Mouse (Mus musculus): Measurements from ENCODE around the gene Alk. TPM values are rescaled to one million over a fixed set of nuclear protein-coding genes. Genes with fewer than 3 reads are reported as not detected.
"Not testable (repeated sequence)": the region's sequence is repeated elsewhere in the genome, so short reads cannot be mapped to it uniquely, and the experiment has no call there.

Gene Alk
- polyA plus RNA-seq, 1 experiment from 2014 or later = 2.2 TPM

DNA sequence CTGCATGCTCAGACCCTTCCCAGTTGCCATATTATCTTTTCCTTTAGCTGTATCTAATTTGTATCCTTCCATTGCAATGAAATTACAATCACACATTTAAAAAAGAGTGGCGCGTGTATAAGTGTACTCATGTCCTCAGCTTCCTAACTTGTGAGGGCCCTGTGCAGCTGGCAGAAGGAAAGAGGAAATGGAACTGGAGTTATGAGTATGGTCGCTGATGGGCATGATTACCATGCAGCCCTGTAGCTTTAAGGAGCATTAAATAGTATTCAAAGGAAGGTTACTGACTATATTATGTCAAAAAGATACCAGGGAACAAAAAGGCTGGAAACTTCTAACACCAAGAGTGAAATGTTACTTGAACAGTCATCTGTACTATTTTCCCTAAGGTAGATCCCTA is 79.6 kb downstream of the Alk start:
- H3K9ac ChIP-seq = no peak overlapping the region
- H3K4me1 ChIP-seq = no peaks in the 10 kb centered on the region
- H3K4me3 ChIP-seq = no peak overlapping the region
- ATAC-seq (ENCODE audit: low FRiP score, low read depth) = no peak
- no peaks in the 10 kb centered on the region for H3K36me3 ChIP-seq
- H3K27ac ChIP-seq = no peak overlapping the region
- no peak overlapping the region for H3K4me2 ChIP-seq (replicated peaks)
- no peaks in the 10 kb centered on the region for H3K27me3 ChIP-seq (replicated peaks)
- H3K9me3 ChIP-seq = no peaks in the 10 kb centered on the region
- 93% methylated on average over 3 of the region's 3 CpGs for WGBS

DNA sequence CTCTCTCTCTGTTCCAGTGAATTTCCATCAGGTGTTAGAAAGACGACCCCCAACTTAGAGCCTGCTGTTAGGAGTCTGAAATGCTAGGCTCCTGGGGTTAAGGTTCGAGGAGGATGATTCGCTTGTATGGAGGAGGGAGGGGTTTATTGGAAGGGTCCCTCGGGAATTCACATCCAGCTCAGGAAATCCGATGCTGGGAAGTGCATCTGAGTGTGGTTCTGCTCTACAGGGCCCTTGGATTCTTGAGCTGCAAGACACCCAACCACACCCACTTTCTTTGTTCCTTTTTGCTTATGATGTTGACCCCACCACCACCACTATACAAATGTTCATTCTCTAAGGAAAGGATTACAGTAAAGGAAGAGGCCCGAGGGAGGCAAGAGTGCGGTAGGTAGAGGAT is 81.4 kb downstream of the Alk start:
- Histone ChIP-seq H3K27ac (no peak overlapping the region), H3K9me3 (no peaks in the 10 kb centered on the region), H3K27me3 (replicated peaks) (no peaks in the 10 kb centered on the region), H3K4me2 (replicated peaks) (no peak overlapping the region), H3K9ac (no peak overlapping the region), H3K4me1 (no peaks in the 10 kb centered on the region), H3K4me3 (no peak overlapping the region), H3K36me3 (no peaks in the 10 kb centered on the region)
- WGBS = 52% methylated on average over 7 of the region's 7 CpGs
- ATAC-seq (ENCODE audit: low FRiP score, low read depth) = no peak

DNA sequence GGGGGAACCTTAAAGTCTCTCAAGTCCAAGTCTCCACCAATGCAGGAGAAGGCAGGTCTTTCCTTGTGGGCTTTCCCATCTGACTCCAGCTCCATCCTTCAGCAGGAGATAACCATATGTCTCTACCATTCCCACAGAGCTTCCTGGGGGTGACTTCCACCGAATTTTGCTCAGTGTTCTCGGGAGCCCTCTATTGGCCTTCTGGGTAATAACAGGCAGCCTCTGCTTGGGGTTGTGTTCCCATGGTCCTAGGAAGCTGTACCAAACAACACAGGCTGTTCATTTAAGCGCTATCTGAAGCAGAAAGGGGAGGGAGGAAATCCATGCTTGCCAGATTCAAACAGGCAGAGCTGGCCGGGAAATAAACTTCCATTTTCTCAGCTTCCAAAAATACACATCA is 82.0 kb downstream of the Alk start:
- no peak overlapping the region for H3K4me3 ChIP-seq
- no peak overlapping the region for H3K27ac ChIP-seq
- no peak overlapping the region for H3K9ac ChIP-seq
- no peak overlapping the region for H3K4me2 ChIP-seq (replicated peaks)
- H3K9me3 ChIP-seq = no peaks in the 10 kb centered on the region
- ATAC-seq (ENCODE audit: low FRiP score, low read depth) = 0 out of 2 replicates have a peak, but pooled peaks have one; percentile 48
- no peaks in the 10 kb centered on the region for H3K36me3 ChIP-seq
- 18% methylated on average over 4 of the region's 4 CpGs for WGBS
- H3K4me1 ChIP-seq = no peaks in the 10 kb centered on the region
- H3K27me3 ChIP-seq (replicated peaks) = no peaks in the 10 kb centered on the region

DNA sequence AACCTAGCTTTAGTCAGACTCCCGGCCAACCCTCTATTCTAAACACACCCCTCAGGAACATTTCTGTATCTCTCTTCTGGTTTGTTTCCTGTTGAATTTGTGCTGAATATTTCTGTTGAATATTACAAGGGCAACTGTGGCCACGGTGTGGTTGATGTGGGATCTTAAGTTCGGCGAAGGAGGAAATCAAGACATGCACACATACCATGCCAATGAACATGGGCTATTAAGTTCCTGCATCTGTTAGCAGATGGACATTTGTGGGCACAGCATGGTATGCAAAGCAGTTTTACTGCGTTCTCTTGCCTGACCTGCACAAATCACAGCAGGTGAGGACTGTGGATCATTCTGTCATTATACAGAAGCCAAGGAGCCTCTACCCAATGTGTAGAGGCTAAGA is 83.1 kb downstream of the Alk start:
- Histone ChIP-seq H3K36me3 (no peaks in the 10 kb centered on the region), H3K4me2 (replicated peaks) (no peak overlapping the region), H3K4me3 (no peak overlapping the region), H3K9ac (no peak overlapping the region), H3K27me3 (replicated peaks) (no peaks in the 10 kb centered on the region), H3K27ac (no peak overlapping the region), H3K4me1 (no peaks in the 10 kb centered on the region), H3K9me3 (no peaks in the 10 kb centered on the region)
- 94% methylated on average over 5 of the region's 5 CpGs for WGBS
- ATAC-seq (ENCODE audit: low FRiP score, low read depth) = no peak

DNA sequence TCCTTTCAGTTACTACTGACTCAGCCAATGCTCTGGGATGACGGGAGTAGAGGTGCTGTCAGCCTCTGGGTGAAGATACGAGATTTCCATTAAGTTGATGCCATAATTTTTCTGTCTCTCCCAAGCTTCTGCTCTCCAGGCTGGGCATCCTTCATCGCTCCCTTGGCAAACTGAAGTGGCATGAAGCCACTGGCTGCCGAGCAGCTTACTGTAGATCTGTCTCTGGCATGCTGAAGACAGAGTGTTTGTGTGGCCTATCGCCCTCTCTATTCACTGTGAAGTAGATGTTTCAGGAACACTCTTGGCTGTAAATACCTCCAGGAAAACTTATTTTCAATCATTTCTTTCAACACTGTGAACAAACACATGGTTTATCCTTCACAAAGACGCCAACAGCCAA is 93.7 kb downstream of the Alk start:
- WGBS = 88% methylated on average over 6 of the region's 6 CpGs
- H3K9ac ChIP-seq = no peak overlapping the region
- H3K27me3 ChIP-seq (replicated peaks) = no peaks in the 10 kb centered on the region
- no peaks in the 10 kb centered on the region for H3K36me3 ChIP-seq
- H3K4me1 ChIP-seq = no peaks in the 10 kb centered on the region
- ATAC-seq (ENCODE audit: low FRiP score, low read depth) = no peak
- no peak overlapping the region for H3K27ac ChIP-seq
- no peaks in the 10 kb centered on the region for H3K9me3 ChIP-seq
- no peak overlapping the region for H3K4me2 ChIP-seq (replicated peaks)
- H3K4me3 ChIP-seq = no peak overlapping the region

DNA sequence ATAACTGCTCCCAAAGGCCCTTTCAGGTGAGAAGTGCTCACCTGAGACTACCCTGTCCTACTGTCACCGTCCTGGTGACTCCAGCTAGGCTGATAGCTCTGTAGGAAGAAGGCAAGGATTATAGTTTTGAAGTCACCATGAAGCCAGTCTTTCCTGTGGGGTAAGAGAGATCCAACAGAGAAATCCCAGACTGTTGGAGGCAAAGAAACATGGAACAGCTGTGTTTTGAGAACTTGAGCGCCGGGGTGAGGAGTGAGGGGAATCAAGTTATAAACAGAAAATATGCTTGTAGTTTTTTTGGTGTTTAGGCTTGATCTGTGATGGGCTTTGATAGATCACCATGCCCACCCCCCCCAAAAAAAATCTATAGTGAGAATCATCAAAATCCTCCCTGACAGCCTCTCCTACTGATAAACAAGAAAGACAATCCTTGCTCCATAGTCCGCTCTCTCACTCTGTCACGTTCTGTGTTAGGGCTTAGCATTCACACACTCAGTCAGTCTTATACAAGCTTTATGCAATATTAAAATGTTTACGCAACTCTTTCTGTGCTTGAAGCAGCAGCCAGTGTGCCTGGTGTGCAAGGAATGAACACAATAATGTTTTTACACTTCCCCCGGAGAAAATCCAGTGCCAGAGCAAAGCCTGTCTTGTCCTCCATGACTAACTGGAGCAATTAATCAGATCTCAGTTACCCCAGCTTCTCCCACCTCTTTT is 95.6 kb downstream of the Alk start:
- peaks cover 3% of the 10 kb centered on the region; the same call in 1 of the 2 replicates for H3K4me1 ChIP-seq
- no peaks in the 10 kb centered on the region for H3K27me3 ChIP-seq (replicated peaks)
- 80% methylated on average over 7 of the region's 7 CpGs for WGBS
- H3K36me3 ChIP-seq = no peaks in the 10 kb centered on the region
- no peak overlapping the region for H3K4me3 ChIP-seq
- no peaks in the 10 kb centered on the region for H3K9me3 ChIP-seq
- no peak overlapping the region for H3K27ac ChIP-seq
- no peak overlapping the region for H3K9ac ChIP-seq
- ATAC-seq (ENCODE audit: low FRiP score, low read depth) = no peak
- H3K4me2 ChIP-seq (replicated peaks) = no peak overlapping the region

DNA sequence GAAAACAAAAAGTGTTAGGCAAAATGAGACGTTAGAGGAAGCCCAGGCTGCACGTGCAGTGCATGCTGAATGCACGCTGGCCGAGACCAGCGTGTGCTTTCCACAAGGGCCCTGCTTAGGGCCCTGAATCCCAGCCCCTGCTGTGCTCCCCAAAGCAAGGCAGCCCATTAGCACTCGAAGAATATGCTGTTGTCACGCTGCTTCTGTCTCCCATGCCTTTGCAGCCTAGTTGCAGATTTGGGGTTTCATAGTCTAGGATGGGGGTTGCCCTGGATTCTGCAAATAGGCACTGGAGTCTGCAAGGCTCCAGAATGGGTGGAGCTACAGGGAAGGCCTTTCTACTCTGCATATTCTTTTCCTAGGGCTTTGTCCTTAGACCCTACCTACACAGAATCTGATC is 99.2 kb downstream of the Alk start:
- H3K4me1 ChIP-seq = peaks cover 3% of the 10 kb centered on the region; the same call in 1 of the 2 replicates
- peak; percentile 81 for ATAC-seq (ENCODE audit: low FRiP score, low read depth)
- no peak overlapping the region for H3K27ac ChIP-seq
- H3K9ac ChIP-seq = no peak overlapping the region
- H3K4me3 ChIP-seq = no peak overlapping the region
- H3K36me3 ChIP-seq = no peaks in the 10 kb centered on the region
- WGBS = 27% methylated on average over 7 of the region's 7 CpGs
- no peaks in the 10 kb centered on the region for H3K27me3 ChIP-seq (replicated peaks)
- no peaks in the 10 kb centered on the region for H3K9me3 ChIP-seq
- no peak overlapping the region for H3K4me2 ChIP-seq (replicated peaks)

DNA sequence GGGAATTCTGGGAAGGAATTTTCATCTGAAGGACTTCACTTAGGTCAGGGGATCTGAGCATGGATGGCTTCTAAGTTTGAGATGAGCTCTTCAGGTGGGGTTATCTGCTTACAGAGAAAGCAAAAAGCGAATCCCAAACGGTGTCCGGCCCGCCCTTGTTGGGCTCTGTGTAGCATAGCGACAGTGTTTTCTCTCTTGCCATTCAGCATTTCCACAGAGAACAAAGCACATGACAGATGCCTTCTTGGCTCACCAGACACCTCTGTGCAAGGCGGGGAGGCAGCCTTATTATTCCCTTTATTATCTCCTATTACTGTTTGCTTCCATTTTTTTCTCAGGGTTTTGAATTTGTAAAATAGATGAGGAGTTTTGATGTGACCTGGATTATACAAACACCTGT is 99.8 kb downstream of the Alk start:
- 0 out of 2 replicates have a peak, but pooled peaks have one; percentile 43 for ATAC-seq (ENCODE audit: low FRiP score, low read depth)
- Histone ChIP-seq H3K27me3 (replicated peaks) (no peaks in the 10 kb centered on the region), H3K4me3 (no peak overlapping the region), H3K9ac (no peak overlapping the region), H3K4me2 (replicated peaks) (no peak overlapping the region), H3K9me3 (no peaks in the 10 kb centered on the region), H3K27ac (no peak overlapping the region), H3K4me1 (peaks cover 3% of the 10 kb centered on the region; the same call in 1 of the 2 replicates), H3K36me3 (no peaks in the 10 kb centered on the region)
- 53% methylated on average over 6 of the region's 6 CpGs for WGBS

DNA sequence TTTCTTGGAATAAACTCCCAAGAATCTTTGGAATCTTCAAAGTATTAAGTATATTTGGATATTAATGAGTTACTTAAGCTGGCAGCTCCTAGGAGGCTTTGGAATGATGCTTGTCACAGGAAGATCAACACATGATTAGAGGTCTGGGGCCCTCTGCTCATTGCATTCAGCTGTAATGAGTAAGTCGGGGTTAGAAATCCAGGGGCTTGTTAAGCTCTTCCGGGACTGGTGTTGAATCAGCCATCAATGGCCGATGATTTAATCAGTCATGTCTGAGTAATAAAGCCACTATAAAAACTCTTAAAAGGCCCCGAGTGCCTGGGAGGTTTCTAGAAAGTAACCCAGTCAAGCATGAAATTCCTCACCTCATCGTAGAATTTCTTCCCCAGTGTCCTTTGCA is 109.0 kb downstream of the Alk start:
- ATAC-seq (ENCODE audit: low FRiP score, low read depth) = no peak

DNA sequence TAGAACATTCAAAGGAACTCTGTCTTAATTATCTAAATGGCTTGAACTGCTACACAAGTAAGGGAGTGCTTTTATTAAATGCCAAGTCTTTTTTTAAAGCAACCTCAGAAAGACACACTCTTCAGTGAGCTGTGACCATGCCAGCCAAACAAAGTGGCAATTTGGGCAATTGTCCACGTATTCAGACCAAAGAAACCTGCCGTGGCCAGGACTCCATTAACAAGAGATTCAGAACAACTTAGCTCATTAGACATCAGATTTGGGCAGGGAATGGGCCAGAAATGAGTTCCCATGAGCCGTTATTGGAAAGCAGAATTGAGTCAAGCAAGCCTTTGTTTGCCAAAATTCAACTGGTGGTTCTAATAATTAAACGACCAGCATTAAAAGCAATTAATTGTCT is 118.8 kb downstream of the Alk start:
- H3K9me3 ChIP-seq = no peaks in the 10 kb centered on the region
- ATAC-seq (ENCODE audit: low FRiP score, low read depth) = no peak
- H3K27me3 ChIP-seq (replicated peaks) = no peaks in the 10 kb centered on the region
- H3K4me2 ChIP-seq (replicated peaks) = no peak overlapping the region
- no peaks in the 10 kb centered on the region for H3K4me1 ChIP-seq
- H3K4me3 ChIP-seq = no peak overlapping the region
- WGBS = 83% methylated on average over 4 of the region's 4 CpGs
- H3K9ac ChIP-seq = no peak overlapping the region
- H3K27ac ChIP-seq = no peak overlapping the region
- no peaks in the 10 kb centered on the region for H3K36me3 ChIP-seq

More for the DNA sequence above, 109.0 kb downstream of the Alk start:
- H3K36me3 ChIP-seq = no peaks in the 10 kb centered on the region
- no peaks in the 10 kb centered on the region for H3K4me1 ChIP-seq
- no peak overlapping the region for H3K9ac ChIP-seq
- no peak overlapping the region for H3K4me3 ChIP-seq
- H3K4me2 ChIP-seq (replicated peaks) = no peak overlapping the region
- H3K27ac ChIP-seq = no peak overlapping the region
- H3K9me3 ChIP-seq = no peaks in the 10 kb centered on the region
- 67% methylated on average over 5 of the region's 5 CpGs for WGBS
- H3K27me3 ChIP-seq (replicated peaks) = no peaks in the 10 kb centered on the region

DNA sequence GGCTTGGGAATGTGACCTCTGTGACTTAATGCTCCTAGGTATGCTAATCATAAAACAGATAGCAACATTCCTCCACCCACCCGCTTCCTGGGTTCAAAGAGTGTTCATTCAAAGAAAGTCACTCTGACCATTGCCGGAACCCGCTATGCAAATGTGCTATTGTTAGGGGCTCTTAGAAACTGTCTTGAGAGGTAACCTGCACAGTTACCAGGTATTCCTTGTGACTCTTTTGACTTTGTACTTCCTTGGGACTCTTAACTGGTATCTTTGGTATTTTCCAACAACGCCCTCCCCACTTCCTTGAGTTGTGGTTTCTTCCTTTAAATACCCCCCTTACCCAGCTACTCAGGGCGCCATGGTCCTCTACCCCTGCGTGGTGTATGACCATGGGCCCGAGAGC is 125.2 kb downstream of the Alk start:
- WGBS = 92% methylated on average over 7 of the region's 7 CpGs

DNA sequence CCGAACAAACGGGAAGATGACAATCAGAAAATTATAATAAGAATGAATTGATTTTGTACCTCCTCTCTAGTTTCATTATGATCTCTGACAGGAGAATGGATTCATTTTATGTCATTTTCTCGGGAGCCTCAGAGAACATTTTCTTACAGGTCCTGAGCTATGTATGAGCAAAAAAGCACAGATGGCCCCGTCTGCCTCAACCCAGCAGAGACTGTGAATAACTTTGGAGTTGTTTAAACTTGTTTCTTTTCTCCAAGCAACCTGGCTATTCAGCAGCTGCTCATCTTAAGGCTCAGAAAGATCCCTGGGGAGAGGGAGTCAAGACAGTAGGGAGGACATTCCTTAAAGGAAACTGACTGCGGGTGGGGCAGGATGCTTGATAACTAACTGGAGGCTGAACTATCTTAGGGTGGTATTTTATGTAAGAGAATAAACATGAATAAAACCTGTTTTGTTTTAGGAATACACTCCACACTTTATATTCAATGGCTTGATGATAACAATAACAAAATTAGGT is 126.5 kb downstream of the Alk start:
- ATAC-seq (ENCODE audit: low FRiP score, low read depth) = no peak
- no peaks in the 10 kb centered on the region for H3K36me3 ChIP-seq
- no peak overlapping the region for H3K9ac ChIP-seq
- H3K9me3 ChIP-seq = no peaks in the 10 kb centered on the region
- H3K4me1 ChIP-seq = no peaks in the 10 kb centered on the region
- H3K4me3 ChIP-seq = no peak overlapping the region
- WGBS = 60% methylated on average over 5 of the region's 5 CpGs
- no peaks in the 10 kb centered on the region for H3K27me3 ChIP-seq (replicated peaks)
- H3K27ac ChIP-seq = no peak overlapping the region
- H3K4me2 ChIP-seq (replicated peaks) = no peak overlapping the region

More for the DNA sequence above, 125.2 kb downstream of the Alk start:
- not testable (repeated sequence) for H3K36me3 ChIP-seq; H3K4me2 ChIP-seq (replicated peaks); H3K4me1 ChIP-seq; H3K9me3 ChIP-seq; H3K27ac ChIP-seq; H3K4me3 ChIP-seq; H3K27me3 ChIP-seq (replicated peaks); ATAC-seq (ENCODE audit: low FRiP score, low read depth); H3K9ac ChIP-seq

DNA sequence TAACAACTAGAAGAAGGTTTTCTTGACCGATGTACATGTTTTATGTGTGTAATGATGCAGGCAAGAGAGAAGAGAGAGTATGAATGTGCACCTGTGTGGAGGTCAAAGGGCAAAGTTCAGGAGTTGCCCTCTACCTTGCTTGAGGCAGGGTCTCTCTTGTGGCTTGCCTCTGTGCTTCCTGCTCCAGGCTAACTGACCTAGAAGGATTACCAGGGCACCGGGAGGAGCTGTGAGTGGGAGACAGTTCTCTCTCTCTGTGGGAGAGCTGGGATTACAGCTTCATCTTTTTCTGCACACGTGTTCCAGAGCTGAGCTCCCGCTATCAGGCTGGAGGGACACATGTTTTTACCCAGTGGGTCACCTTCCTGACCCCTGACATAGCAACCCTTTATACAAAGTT is 127.5 kb downstream of the Alk start:
- no peak overlapping the region for H3K27ac ChIP-seq
- no peak overlapping the region for H3K4me2 ChIP-seq (replicated peaks)
- no peak overlapping the region for H3K9ac ChIP-seq
- no peaks in the 10 kb centered on the region for H3K4me1 ChIP-seq
- WGBS = 50% methylated on average over 4 of the region's 4 CpGs
- ATAC-seq (ENCODE audit: low FRiP score, low read depth) = no peak
- no peaks in the 10 kb centered on the region for H3K36me3 ChIP-seq
- H3K27me3 ChIP-seq (replicated peaks) = no peaks in the 10 kb centered on the region
- H3K4me3 ChIP-seq = no peak overlapping the region
- H3K9me3 ChIP-seq = no peaks in the 10 kb centered on the region
